34 mouse cellular contexts compared by ENCODE assay signal in the genomic region with DNA sequence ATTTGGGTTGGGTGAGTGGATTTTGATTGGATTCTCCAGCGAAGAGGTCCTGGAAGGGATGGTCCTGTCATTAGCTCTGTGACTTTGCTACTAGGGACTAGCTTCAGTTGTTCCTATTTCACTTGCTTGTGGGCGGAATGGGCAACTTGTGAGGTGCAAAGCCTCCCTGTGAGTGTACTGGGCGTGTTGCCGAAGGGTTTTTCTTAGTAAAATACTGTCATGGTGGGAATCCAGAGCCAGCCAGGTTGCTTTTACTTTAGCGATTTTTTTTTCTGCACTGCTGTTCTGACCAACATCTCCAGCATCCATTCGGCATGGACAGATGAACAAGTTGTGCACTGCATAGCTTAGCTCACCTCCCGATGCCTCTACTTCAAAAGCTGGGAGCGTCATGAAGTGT.
DNase-seq lines count a peak whose midpoint lies in the region; ATAC-seq and TF ChIP-seq lines count a peak whose summit lies in the region.
"Had no signal": no experiment of that assay in that cellular context is flagged by ENCODE, and none has a peak within 500 bp of the region (broad histone marks: within the 10 kb centered on the region; RNA-seq: fewer than 3 reads in every experiment).

No protein-coding gene starts in this region.

- intact Hi-C loops in left cerebral cortex, postnatal 4 days (cut with DNase I): no loop called here
- intact Hi-C loops in left cerebral cortex, postnatal 36 days (cut with DNase I): no loop called here

- H3K9me3 ChIP-seq in hindbrain, postnatal 0 days (ENCODE audit: low read length): no peaks in the 10 kb centered on the region
- H3K9me3 ChIP-seq: embryonic facial prominence, embryonic 10.5 days; embryonic facial prominence, embryonic 15.5 days; forebrain, embryonic 12.5 days; heart, embryonic 15.5 days; hindbrain, embryonic 13.5 days; limb, embryonic 13.5 days; megakaryocyte, embryonic 14.5 days; midbrain, embryonic 13.5 days had no signal

- no peaks in the 10 kb centered on the region for H3K4me1 ChIP-seq in hindbrain, postnatal 0 days (ENCODE audit: insufficient read depth, low read length)
- H3K4me1 ChIP-seq: embryonic facial prominence, embryonic 10.5 days; embryonic facial prominence, embryonic 15.5 days; forebrain, embryonic 12.5 days; heart, embryonic 15.5 days; hindbrain, embryonic 13.5 days; limb, embryonic 13.5 days; megakaryocyte, embryonic 14.5 days; midbrain, embryonic 13.5 days had no signal

- peak; percentile 96 for ATAC-seq in frontal cortex, adult (ENCODE audit: low TSS enrichment)
- ATAC-seq in hindbrain, postnatal 0 days: no peak
- ATAC-seq: activated CD4-positive, CD25-positive, alpha-beta regulatory T cell, adult 4 months; forebrain, postnatal 0 days; intestine, postnatal 0 days; midbrain, embryonic 13.5 days had no signal

- no peak overlapping the region for H3K9ac ChIP-seq in hindbrain, postnatal 0 days (replicated peaks; ENCODE audit: low read length)
- H3K9ac ChIP-seq: embryonic facial prominence, embryonic 15.5 days; forebrain, embryonic 12.5 days; forebrain, postnatal 0 days; heart, embryonic 15.5 days; hindbrain, embryonic 13.5 days; limb, embryonic 13.5 days; midbrain, embryonic 13.5 days had no signal

- TF ChIP-seq CTCF in hindbrain, postnatal 0 days (IDR thresholded peaks at IDR 0.05; ENCODE audit: low read depth): no peak

- no peaks in the 10 kb centered on the region for H3K27me3 ChIP-seq in hindbrain, postnatal 0 days (ENCODE audit: insufficient read depth, low read length)
- H3K27me3 ChIP-seq: CH12.LX; embryonic facial prominence, embryonic 15.5 days; forebrain, embryonic 12.5 days; heart, embryonic 15.5 days; hindbrain, embryonic 13.5 days; limb, embryonic 13.5 days; midbrain, embryonic 13.5 days had no signal

- no peak overlapping the region for H3K4me2 ChIP-seq in hindbrain, postnatal 0 days (ENCODE audit: low read depth, low read length)
- H3K4me2 ChIP-seq: embryonic facial prominence, embryonic 15.5 days; forebrain, embryonic 12.5 days; heart, embryonic 15.5 days; hindbrain, embryonic 13.5 days; limb, embryonic 13.5 days; liver, embryonic 11.5 days; midbrain, embryonic 13.5 days had no signal

- no peak overlapping the region for H3K4me3 ChIP-seq in hindbrain, postnatal 0 days (ENCODE audit: low read length)
- H3K4me3 ChIP-seq: embryonic facial prominence, embryonic 10.5 days; embryonic facial prominence, embryonic 15.5 days; forebrain, embryonic 12.5 days; heart, embryonic 15.5 days; hindbrain, embryonic 13.5 days; left cerebral cortex, adult 2 months; limb, embryonic 13.5 days; megakaryocyte, embryonic 14.5 days; midbrain, embryonic 13.5 days had no signal

- no peaks in the 10 kb centered on the region for H3K36me3 ChIP-seq in hindbrain, postnatal 0 days (ENCODE audit: insufficient read depth, low read length)
- H3K36me3 ChIP-seq: embryonic facial prominence, embryonic 10.5 days; embryonic facial prominence, embryonic 15.5 days; forebrain, embryonic 12.5 days; heart, embryonic 15.5 days; hindbrain, embryonic 13.5 days; limb, embryonic 13.5 days; midbrain, embryonic 13.5 days had no signal

- DNase-seq in frontal cortex, postnatal 10 days (ENCODE audit: low spot score in 2 of 2): no peak
- peak; percentile 31 for DNase-seq in left cerebral cortex, adult 11 months (ENCODE audit: low spot score)
- DNase-seq in left cerebral cortex, postnatal 4 days: no peak
- DNase-seq in brain, adult 2 months (ENCODE audit: low read depth, low spot score): peak; percentile 76
- peak; percentile 43 to 60 for DNase-seq in left cerebral cortex, postnatal 36 days (ENCODE audit: low spot score in 2 of 2)
- DNase-seq in hindbrain, postnatal 0 days (ENCODE audit: low spot score): no peak
- no peak for DNase-seq in embryo, embryonic 10.5 days (ENCODE audit: low spot score)
- DNase-seq: adrenal gland, adult 2 months; adrenal gland, postnatal 36 days; cerebellum, adult 2 months; cerebellum, postnatal 14 days; forebrain, postnatal 0 days; gastrocnemius, postnatal 10 days; heart, postnatal 4 days; kidney, postnatal 25 days; lung, postnatal 4 days; retina, postnatal 1 day; spleen, adult 18-20 months; thymus, adult 18-20 months; thymus, postnatal 25 days had no signal

- no peak overlapping the region for H3K27ac ChIP-seq in hindbrain, postnatal 0 days
- H3K27ac ChIP-seq: embryonic facial prominence, embryonic 10.5 days; embryonic facial prominence, embryonic 15.5 days; forebrain, embryonic 12.5 days; heart, embryonic 15.5 days; hindbrain, embryonic 13.5 days; left cerebral cortex, adult 2 months; limb, embryonic 13.5 days; midbrain, embryonic 13.5 days had no signal

- 90% methylated on average over 8 of the region's 8 CpGs for WGBS in hindbrain, postnatal 0 days

Comparison
In these comparisons a context has a peak if more than half of its experiments do, and no peak if none do; other contexts are left out.
1. DNase-seq: peak in left cerebral cortex, adult 11 months (single experiment), brain, adult 2 months (single experiment) and left cerebral cortex, postnatal 36 days (2 of 2); none in frontal cortex, postnatal 10 days (0 of 2), left cerebral cortex, postnatal 4 days (single experiment), hindbrain, postnatal 0 days (single experiment) and embryo, embryonic 10.5 days (single experiment).